Mouse (Mus musculus): ENCODE measurements at regions not wholly inside any gene's neighbourhood (a gene's known extent, or its start where the extent isn't known, plus 50 kb on each side); places are given as distances from the start of the nearest gene placed in this dataset.

DNA sequence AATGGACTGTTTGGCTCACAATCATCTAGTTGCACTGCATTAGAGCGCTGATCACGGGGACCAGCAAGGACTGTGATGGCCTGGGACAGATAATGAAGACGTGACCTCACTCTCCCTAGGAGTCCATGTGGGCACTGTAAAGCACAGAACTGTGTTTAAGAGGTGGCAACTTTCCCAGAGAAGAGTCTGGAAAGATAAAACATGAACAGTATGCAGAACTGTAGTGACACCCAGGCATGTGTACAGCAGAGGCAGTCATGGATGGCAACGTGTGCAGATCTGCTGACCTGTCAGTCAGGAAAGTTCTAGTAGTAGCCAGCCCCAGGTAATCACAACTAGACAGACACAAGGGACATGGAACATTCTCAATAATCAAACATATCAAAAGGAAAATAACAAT lies 63.8 kb upstream of the Peli1 start:
- WGBS, result 83% methylated on average over 4 of the region's 4 CpGs
- DNase-seq (ENCODE audit: low read depth, low spot score), result no peak

- no peak for DNase-seq (ENCODE audit: low read depth, low spot score)
- WGBS, result 99% methylated on average over 6 of the region's 6 CpGs
These were observed 60.7 kb upstream of the Peli1 start for GRCm38 (mm10) chr11:21030362-21030761.

- DNase-seq (ENCODE audit: low read depth, low spot score), result no peak
- 92% methylated on average over 2 of the region's 2 CpGs for WGBS
These were observed 59.3 kb upstream of the Peli1 start for GRCm38 (mm10) chr11:21031816-21032215.

DNA sequence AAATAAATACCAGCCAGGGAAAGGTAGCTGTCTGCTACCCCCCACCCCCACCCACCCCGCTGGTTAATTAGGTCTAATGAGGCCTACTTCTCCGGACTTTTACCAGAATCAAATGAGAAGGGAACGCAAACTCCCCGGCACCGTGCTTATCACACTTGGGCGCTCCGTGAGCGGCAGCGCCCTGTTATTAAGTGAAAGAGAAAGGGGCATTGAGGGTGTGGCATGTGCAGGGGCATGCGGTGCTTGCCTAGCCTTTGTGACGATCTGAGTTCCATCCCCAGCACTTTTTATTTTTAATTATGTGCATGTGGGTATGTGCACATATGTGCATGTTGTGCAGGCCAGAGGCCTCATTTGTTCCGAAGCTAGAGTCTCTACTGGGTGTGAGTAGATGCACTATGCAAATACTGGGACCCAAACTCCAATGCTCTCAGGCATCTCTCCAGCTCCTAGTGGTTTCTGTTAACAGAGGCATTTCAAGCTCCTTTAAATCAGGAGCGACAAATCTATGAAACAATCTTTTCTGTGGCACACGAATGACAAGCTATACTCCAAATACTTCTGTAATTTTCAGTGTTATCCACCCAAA lies 57.8 kb upstream of the Peli1 start:
- no peak for DNase-seq (ENCODE audit: low read depth, low spot score)
- 58% methylated on average over 14 of the region's 14 CpGs for WGBS

DNA sequence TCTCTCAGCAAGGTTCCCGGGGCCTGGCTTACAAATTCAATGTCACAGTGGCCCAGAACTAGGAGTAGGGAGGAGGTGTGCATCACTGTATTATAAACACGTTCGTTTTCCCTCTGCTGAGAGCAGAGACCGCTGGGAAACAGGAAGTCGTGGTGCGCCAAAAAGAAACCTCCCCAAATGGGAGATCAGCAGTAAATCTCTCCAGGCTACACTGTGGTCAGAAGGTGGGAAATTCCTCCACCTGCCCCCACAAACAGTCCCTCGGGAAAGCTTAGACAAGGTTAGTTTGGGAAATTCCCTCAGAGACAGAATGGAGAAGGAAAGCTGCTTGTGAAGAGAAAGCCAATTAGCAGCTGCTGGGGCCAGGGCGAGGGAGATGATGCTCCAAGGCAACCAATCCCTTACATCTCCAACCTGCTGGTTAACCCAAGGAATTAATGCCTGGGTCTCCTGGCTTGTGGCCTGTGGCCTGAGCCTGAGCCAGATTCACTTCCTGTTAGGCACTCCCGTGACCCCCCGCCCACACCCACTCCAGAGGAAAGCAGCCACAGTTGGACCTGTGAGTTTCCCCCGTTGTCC lies 57.2 kb upstream of the Peli1 start:
- WGBS, result 28% methylated on average over 11 of the region's 11 CpGs
- DNase-seq (ENCODE audit: low read depth, low spot score), result no peak

DNA sequence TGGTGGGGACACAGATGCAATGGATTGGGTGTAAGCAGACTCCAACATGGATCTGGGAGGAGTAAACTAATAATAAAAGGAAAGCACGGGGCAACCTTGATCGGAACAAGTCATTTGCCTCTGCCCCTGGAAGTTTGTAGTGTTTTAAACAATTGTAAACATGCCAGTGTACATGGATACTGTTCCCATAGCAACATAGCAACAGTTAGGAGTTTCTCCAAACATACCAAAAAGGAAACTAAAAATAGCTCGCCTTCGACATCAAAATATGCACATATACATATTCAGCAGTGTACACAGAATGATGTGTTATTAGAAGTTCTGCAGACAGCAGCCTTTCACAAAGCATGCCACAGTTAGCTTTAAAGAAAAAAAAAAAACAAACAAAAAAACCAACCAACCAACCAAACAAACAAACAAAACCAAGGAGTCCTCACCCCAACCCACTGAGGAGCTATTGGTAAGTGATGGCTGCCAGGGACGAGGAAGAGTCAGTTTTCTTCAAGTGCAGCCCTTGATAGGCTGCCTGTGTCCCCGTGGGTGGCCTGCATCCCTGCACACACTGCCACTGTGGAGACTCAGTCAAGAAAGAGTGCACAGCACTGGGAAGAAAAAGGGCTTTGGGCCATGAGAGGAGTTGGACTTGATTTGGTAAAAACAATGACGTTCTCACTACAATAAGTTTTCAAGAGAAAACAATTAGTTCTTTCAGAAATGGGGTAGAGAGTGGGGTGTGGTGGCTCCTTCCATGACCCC lies 54.8 kb upstream of the Peli1 start:
- WGBS, result 23% methylated on average over 7 of the region's 7 CpGs
- no peak for DNase-seq (ENCODE audit: low read depth, low spot score)

GRCm38 (mm10) chr11:21037267-21037906 lies 53.7 kb upstream of the Peli1 start:
- 67% methylated on average over 6 of the region's 6 CpGs for WGBS
- no peak for DNase-seq (ENCODE audit: low read depth, low spot score)

DNA sequence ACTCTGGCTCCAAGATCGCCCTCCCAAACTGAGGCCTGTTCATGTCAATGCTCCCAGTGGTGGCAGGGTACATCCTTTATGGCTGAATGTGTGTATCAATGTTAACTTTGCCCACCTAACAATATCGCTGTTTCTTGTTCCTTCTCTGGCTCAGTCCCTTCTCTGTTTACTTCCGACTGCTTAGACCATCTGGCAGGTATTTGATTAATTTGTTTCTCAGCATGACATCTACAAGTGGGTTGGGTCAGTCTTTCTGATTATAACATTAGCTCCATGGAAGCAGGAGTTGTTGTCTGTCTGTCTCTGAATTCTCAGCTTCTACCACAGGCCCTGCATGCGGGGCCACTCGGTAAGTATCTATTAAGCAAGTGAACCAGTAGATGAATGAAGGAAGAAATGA lies 49.9 kb upstream of the Peli1 start:
- no peak for DNase-seq (ENCODE audit: low read depth, low spot score)
- WGBS, result 91% methylated on average over 5 of the region's 5 CpGs

Measured in large intestine, adult 2 months (tissue).